Mouse (Mus musculus) R1 (cell line): Measurements from ENCODE around the gene Hcls1.

Experiments used
- DNase-seq: peaks from one replicate; pipeline ENCODE4 v3.0.0-alpha.2; 2018; ENCODE audit warnings: low read depth, low spot score

The Hcls1 gene

GRCm38 (mm10) chr16:36934841-36935620, at the start of gene Hcls1:
Hcls1 (plus strand) TSS chr16:36934983.
- DNase-seq, result no peak

- DNase-seq, result no peak
Measured at GRCm38 (mm10) chr16:36885912-36886311, 48.9 kb upstream of the Hcls1 start.

- peak; percentile 90 for DNase-seq
Measured at GRCm38 (mm10) chr16:36887546-36887945, 47.2 kb upstream of the Hcls1 start.

- no peak for DNase-seq
Measured at GRCm38 (mm10) chr16:36890559-36890958, 44.2 kb upstream of the Hcls1 start.

- DNase-seq, result no peak
Measured at GRCm38 (mm10) chr16:36891415-36891814, 43.4 kb upstream of the Hcls1 start.

- DNase-seq, result no peak
Measured at GRCm38 (mm10) chr16:36893317-36893716, 41.5 kb upstream of the Hcls1 start.

- DNase-seq, result no peak
Measured at GRCm38 (mm10) chr16:36896712-36897111, 38.1 kb upstream of the Hcls1 start.

- DNase-seq, result no peak
Measured at GRCm38 (mm10) chr16:36903156-36903555, 31.6 kb upstream of the Hcls1 start.

GRCm38 (mm10) chr16:36911909-36912308, 22.9 kb upstream of the Hcls1 start:
- no peak for DNase-seq

- no peak for DNase-seq
Measured at GRCm38 (mm10) chr16:36912311-36912710, 22.5 kb upstream of the Hcls1 start.

GRCm38 (mm10) chr16:36914195-36914594, 20.6 kb upstream of the Hcls1 start:
- DNase-seq, result no peak

- DNase-seq, result no peak
Measured at GRCm38 (mm10) chr16:36918505-36918904, 16.3 kb upstream of the Hcls1 start.

GRCm38 (mm10) chr16:36920410-36920809, 14.4 kb upstream of the Hcls1 start:
- no peak for DNase-seq

GRCm38 (mm10) chr16:36921067-36921613, 13.6 kb upstream of the Hcls1 start:
- no peak for DNase-seq

- no peak for DNase-seq
Measured at GRCm38 (mm10) chr16:36921980-36922379, 12.8 kb upstream of the Hcls1 start.

GRCm38 (mm10) chr16:36924312-36924711, 10.5 kb upstream of the Hcls1 start:
- DNase-seq, result no peak

- DNase-seq, result no peak
Measured at GRCm38 (mm10) chr16:36925351-36925750, 9.4 kb upstream of the Hcls1 start.

- no peak for DNase-seq
Measured at GRCm38 (mm10) chr16:36925797-36926196, 9.0 kb upstream of the Hcls1 start.

GRCm38 (mm10) chr16:36926514-36927447, 8.0 kb upstream of the Hcls1 start:
- DNase-seq, result no peak

GRCm38 (mm10) chr16:36927495-36928105, 7.2 kb upstream of the Hcls1 start:
- no peak for DNase-seq

GRCm38 (mm10) chr16:36928106-36928500, 6.7 kb upstream of the Hcls1 start:
- DNase-seq, result no peak

- DNase-seq, result no peak
Measured at GRCm38 (mm10) chr16:36929216-36929615, 5.6 kb upstream of the Hcls1 start.
